Mouse (Mus musculus): ENCODE data around the gene Ntrk3. TPM values are rescaled to one million over a fixed set of nuclear protein-coding genes. Genes with fewer than 3 reads are reported as not detected.

Ntrk3 gene
- polyA plus RNA-seq, 1 experiment = 91.5 TPM

DNA sequence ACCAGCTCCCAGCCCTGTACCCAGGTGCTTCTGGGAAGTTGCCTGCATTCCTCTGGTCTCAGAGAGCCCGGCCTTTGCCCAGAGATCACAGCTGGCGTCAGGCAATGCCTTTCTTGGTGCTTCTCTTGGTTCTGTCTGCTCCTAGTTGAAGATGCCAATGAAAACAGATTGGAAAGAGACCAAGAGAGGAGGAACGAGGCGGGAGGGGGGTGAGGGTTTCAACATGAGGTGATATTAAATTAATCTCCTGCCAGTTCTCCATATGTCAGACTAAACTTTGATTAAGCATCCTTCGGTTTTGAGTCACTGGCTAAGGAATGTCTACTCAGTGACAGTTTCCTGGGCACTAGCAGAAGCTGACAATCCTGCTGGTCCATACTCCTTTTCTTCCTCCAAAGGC is 141.3 kb downstream of the Ntrk3 start:
- DNase-seq = no peak
- no peak overlapping the region for H3K4me3 ChIP-seq (replicated peaks; ENCODE audit: insufficient read depth, low read depth, low read length)
- no peaks in the 10 kb centered on the region for H3K27me3 ChIP-seq (ENCODE audit: control insufficient read depth, insufficient read depth, low read length)
- H3K4me1 ChIP-seq (ENCODE audit: control insufficient read depth, insufficient read depth, low read length) = peaks cover 8% of the 10 kb centered on the region; the same call in 1 of the 2 replicates
- TF ChIP-seq CTCF (IDR thresholded peaks at IDR 0.05; ENCODE audit: borderline replicate concordance, insufficient read depth, low read depth, low read length) (no peak), POLR2A (IDR thresholded peaks at IDR 0.05; ENCODE audit: borderline replicate concordance, insufficient read depth, low read length) (no peak)
- no peak overlapping the region for H3K27ac ChIP-seq (ENCODE audit: insufficient read depth, low read length)
- WGBS = 40% methylated on average over 5 of the region's 5 CpGs

DNA sequence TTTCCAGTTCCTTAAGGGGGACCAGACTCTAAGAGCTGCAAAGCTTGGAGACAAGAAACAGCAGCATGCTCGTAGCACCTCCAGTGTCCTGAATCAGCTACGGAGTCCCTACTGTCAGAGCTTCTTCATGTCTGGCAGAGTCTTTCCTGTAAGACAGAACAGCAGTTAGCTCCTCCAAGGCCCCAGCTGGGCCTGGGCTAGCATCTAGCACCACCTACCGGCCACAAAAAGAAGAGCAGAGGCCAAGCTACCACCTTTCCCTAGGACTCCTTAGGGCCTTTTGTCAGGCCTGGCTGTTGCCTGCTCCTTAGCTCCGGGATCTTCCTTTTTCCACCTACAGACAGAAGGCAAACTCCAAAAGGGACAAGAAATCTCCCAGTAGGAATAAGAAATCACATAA is 141.9 kb downstream of the Ntrk3 start:
- Histone ChIP-seq H3K27me3 (ENCODE audit: control insufficient read depth, insufficient read depth, low read length) (no peaks in the 10 kb centered on the region), H3K4me1 (ENCODE audit: control insufficient read depth, insufficient read depth, low read length) (peaks cover 7% of the 10 kb centered on the region; the same call in 1 of the 2 replicates), H3K27ac (ENCODE audit: insufficient read depth, low read length) (no peak overlapping the region), H3K4me3 (replicated peaks; ENCODE audit: insufficient read depth, low read depth, low read length) (no peak overlapping the region)
- DNase-seq = peak; percentile 79 to 81
- 6% methylated on average over 4 of the region's 4 CpGs for WGBS
- no peak for TF ChIP-seq POLR2A (IDR thresholded peaks at IDR 0.05; ENCODE audit: borderline replicate concordance, insufficient read depth, low read length)
- TF ChIP-seq CTCF (IDR thresholded peaks at IDR 0.05; ENCODE audit: borderline replicate concordance, insufficient read depth, low read depth, low read length) = peak; percentile 99

DNA sequence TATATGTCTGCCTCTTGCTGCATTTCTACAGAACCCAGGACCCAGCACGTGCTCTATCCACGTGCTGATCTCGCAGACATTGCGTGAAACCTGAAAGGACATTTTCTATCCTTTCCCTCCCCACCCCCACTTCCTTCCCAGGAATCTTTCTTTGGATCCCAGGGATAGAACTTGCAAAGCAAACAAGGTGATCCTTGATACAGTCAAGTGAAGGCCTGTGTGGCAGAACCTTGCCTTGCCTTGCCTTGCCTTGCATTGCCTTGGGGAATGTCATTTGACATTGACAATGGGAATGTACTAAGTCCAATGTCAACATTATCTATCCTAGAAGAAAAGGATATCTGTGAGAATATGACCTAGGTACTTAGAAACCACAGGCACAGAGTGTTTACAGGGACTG is 144.9 kb downstream of the Ntrk3 start:
- Histone ChIP-seq H3K4me3 (replicated peaks; ENCODE audit: insufficient read depth, low read depth, low read length) (no peak overlapping the region), H3K4me1 (ENCODE audit: control insufficient read depth, insufficient read depth, low read length) (no peaks in the 10 kb centered on the region), H3K27ac (ENCODE audit: insufficient read depth, low read length) (no peak overlapping the region), H3K27me3 (ENCODE audit: control insufficient read depth, insufficient read depth, low read length) (no peaks in the 10 kb centered on the region)
- DNase-seq = no peak
- 97% methylated on average over 4 of the region's 4 CpGs for WGBS
- TF ChIP-seq CTCF (IDR thresholded peaks at IDR 0.05; ENCODE audit: borderline replicate concordance, insufficient read depth, low read depth, low read length) = no peak
- TF ChIP-seq POLR2A (IDR thresholded peaks at IDR 0.05; ENCODE audit: borderline replicate concordance, insufficient read depth, low read length) = no peak

DNA sequence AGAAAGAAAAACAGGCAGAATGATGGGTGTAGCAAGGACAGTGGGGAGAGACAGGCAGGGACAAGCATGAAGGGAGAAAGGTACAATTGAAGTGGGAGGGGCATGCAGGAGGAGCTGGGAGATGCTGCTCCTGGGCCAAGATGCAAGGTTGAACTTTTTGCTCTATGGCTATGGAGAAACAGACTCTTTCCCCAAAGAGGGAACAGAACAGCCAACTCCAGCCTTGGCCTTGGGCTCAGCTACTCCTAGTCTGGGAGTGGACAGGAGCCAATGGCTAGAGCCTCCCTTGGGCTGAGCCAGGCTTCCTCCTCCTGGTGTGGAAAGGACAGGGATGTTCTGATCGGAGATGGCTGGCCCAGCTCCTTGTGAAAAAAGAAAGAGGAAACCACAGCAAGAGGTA is 145.6 kb downstream of the Ntrk3 start:
- Histone ChIP-seq H3K27ac (ENCODE audit: insufficient read depth, low read length) (no peak overlapping the region), H3K4me3 (replicated peaks; ENCODE audit: insufficient read depth, low read depth, low read length) (no peak overlapping the region), H3K27me3 (ENCODE audit: control insufficient read depth, insufficient read depth, low read length) (no peaks in the 10 kb centered on the region), H3K4me1 (ENCODE audit: control insufficient read depth, insufficient read depth, low read length) (no peaks in the 10 kb centered on the region)
- 74% methylated on average over 1 of the region's 1 CpGs for WGBS
- DNase-seq = no peak
- no peak for TF ChIP-seq POLR2A (IDR thresholded peaks at IDR 0.05; ENCODE audit: borderline replicate concordance, insufficient read depth, low read length)
- TF ChIP-seq CTCF (IDR thresholded peaks at IDR 0.05; ENCODE audit: borderline replicate concordance, insufficient read depth, low read depth, low read length) = no peak

DNA sequence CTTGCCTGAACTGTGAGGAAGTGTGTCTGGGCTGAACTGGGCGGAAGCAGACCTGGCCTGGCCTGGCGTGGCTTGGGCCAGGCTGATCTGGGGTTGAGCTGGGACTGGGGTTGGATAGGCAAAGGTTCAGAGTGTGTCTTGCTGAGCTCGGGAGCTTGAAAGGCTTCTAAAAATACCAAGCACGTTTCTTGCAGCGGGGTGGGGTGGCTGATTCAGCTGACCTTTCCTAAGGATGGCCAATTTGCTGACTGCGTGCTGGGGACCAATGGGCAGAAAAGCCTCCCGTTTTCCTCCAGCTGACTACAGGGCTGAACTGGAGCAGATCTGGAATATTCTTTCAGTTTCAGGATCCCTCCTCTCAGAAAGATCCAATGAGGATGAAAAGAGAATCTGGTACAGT is 148.0 kb downstream of the Ntrk3 start:
- Histone ChIP-seq H3K27ac (ENCODE audit: insufficient read depth, low read length) (no peak overlapping the region), H3K4me1 (ENCODE audit: control insufficient read depth, insufficient read depth, low read length) (peaks cover 5% of the 10 kb centered on the region; the same call in 1 of the 2 replicates), H3K4me3 (replicated peaks; ENCODE audit: insufficient read depth, low read depth, low read length) (no peak overlapping the region), H3K27me3 (ENCODE audit: control insufficient read depth, insufficient read depth, low read length) (no peaks in the 10 kb centered on the region)
- 80% methylated on average over 7 of the region's 7 CpGs for WGBS
- TF ChIP-seq CTCF (IDR thresholded peaks at IDR 0.05; ENCODE audit: borderline replicate concordance, insufficient read depth, low read depth, low read length) (no peak), POLR2A (IDR thresholded peaks at IDR 0.05; ENCODE audit: borderline replicate concordance, insufficient read depth, low read length) (no peak)
- DNase-seq = peak in 1 of 2 experiments; percentile 32

DNA sequence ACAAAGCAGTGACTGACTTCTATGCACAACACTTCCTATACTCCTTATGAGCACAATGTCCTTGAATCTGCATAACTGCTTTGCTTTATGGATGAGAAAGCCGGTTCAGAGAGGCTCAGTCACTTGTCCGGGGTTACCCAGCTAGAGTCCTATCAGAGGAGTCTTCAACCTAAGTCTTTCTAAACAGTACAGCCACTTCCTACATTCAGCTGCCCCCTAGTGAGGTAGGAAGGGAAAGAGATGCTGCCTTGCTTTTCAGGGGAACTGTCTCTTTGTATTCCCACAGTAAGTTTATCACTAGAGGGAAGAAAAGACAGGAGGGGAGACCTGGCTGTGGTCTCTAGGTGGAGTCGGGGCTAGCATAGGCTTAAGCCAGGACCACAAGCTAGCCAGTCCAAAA is 151.0 kb downstream of the Ntrk3 start:
- 60% methylated on average over 3 of the region's 3 CpGs for WGBS
- Histone ChIP-seq H3K4me3 (replicated peaks; ENCODE audit: insufficient read depth, low read depth, low read length) (no peak overlapping the region), H3K27me3 (ENCODE audit: control insufficient read depth, insufficient read depth, low read length) (no peaks in the 10 kb centered on the region), H3K27ac (ENCODE audit: insufficient read depth, low read length) (no peak overlapping the region), H3K4me1 (ENCODE audit: control insufficient read depth, insufficient read depth, low read length) (peaks cover 7% of the 10 kb centered on the region)
- no peak for DNase-seq
- TF ChIP-seq POLR2A (IDR thresholded peaks at IDR 0.05; ENCODE audit: borderline replicate concordance, insufficient read depth, low read length) (no peak), CTCF (IDR thresholded peaks at IDR 0.05; ENCODE audit: borderline replicate concordance, insufficient read depth, low read depth, low read length) (peak; percentile 16; the same call in 1 of the 2 replicates)

DNA sequence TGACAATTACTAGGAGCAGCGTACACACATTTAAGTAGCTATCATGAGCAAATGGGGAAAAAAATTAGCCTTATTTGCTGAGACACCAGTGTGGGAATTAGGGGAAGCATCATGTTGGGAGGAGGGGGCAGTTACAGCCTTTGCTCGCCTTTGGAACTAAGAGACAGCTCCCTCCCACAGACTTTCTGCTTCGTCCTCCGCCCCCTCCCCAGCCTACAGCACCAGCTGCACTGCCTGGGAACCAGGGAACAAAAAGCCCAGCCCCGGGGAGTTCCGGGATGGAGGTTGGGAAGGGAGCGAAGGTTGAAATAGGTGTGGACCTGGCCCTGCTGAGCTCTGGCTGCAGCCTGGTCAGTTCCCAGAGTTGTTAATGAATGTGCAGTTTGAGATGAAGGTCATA is 151.9 kb downstream of the Ntrk3 start:
- 84% methylated on average over 7 of the region's 7 CpGs for WGBS
- TF ChIP-seq POLR2A (IDR thresholded peaks at IDR 0.05; ENCODE audit: borderline replicate concordance, insufficient read depth, low read length) = no peak
- TF ChIP-seq CTCF (IDR thresholded peaks at IDR 0.05; ENCODE audit: borderline replicate concordance, insufficient read depth, low read depth, low read length) = no peak
- Histone ChIP-seq H3K4me1 (ENCODE audit: control insufficient read depth, insufficient read depth, low read length) (peaks cover 12% of the 10 kb centered on the region), H3K27me3 (ENCODE audit: control insufficient read depth, insufficient read depth, low read length) (no peaks in the 10 kb centered on the region), H3K27ac (ENCODE audit: insufficient read depth, low read length) (no peak overlapping the region), H3K4me3 (replicated peaks; ENCODE audit: insufficient read depth, low read depth, low read length) (no peak overlapping the region)
- DNase-seq = no peak

DNA sequence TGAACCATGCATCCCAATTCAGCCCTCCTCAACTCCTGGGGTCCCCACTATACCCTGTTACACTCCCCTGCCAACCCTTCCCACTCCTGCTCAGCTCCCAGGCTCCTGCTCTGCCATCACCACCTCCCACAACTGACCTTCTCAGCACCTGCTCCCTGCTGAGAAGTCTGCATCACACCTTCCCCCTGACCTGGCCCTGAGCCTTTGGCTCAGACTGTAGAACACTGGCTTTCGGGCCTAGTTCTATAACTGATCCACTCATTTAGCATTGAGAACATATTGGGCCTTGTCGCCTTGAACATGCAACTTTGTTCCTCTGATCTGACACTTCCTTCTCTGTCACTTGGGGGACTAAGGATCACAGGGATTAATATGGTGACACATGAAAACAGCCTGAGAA is 152.9 kb downstream of the Ntrk3 start:
- Histone ChIP-seq H3K4me1 (ENCODE audit: control insufficient read depth, insufficient read depth, low read length) (peaks cover 12% of the 10 kb centered on the region), H3K27me3 (ENCODE audit: control insufficient read depth, insufficient read depth, low read length) (no peaks in the 10 kb centered on the region), H3K4me3 (replicated peaks; ENCODE audit: insufficient read depth, low read depth, low read length) (no peak overlapping the region), H3K27ac (ENCODE audit: insufficient read depth, low read length) (no peak overlapping the region)
- peak in 1 of 2 experiments; percentile 58 for DNase-seq
- WGBS = 35% methylated on average over 2 of the region's 2 CpGs
- TF ChIP-seq CTCF (IDR thresholded peaks at IDR 0.05; ENCODE audit: borderline replicate concordance, insufficient read depth, low read depth, low read length) = no peak
- no peak for TF ChIP-seq POLR2A (IDR thresholded peaks at IDR 0.05; ENCODE audit: borderline replicate concordance, insufficient read depth, low read length)

All from cerebellum, adult 2 months (tissue).